Mouse (Mus musculus) thymus, postnatal 10 days (tissue): ENCODE data around the gene Wnt10a.
"Not testable (repeated sequence)": the region's sequence is repeated elsewhere in the genome, so short reads cannot be mapped to it uniquely, and the experiment has no call there.

Experiments
- DNase-seq, 2 experiments: peaks; one replicate each; pipeline ENCODE4 v3.0.0; 2021; ENCODE audit warnings: low spot score in 2 of 2

Gene Wnt10a

DNA sequence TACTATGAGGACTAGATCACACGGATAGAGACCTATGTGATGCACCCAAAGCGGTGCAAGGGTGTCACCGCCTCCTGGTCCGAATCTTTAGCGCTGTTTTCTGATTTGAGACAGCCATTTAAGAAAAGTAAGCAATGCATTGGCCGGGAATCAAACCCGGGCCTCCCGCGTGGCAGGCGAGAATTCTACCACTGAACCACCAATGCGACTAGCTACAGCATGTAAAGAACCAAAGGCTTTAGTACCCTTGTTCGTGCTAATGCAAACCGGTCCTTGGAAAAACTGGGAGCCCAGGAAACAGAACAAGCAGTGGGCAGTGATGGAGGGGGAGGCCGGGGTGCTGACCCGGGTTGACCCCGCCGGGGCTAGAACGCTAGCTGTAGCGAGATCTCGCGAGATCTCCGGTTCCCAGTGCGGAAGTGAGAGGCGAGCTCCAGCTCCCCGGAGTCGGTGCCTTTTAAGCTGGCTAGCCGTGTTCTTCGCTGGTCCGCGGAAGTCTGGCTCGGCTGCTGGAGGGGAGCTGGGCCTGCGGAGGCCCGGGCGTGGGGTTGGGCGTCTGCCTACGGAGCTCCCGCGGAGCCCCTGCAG is 25.4 kb downstream of the Wnt10a start:
- DNase-seq = peak; percentile 88 to 90

DNA sequence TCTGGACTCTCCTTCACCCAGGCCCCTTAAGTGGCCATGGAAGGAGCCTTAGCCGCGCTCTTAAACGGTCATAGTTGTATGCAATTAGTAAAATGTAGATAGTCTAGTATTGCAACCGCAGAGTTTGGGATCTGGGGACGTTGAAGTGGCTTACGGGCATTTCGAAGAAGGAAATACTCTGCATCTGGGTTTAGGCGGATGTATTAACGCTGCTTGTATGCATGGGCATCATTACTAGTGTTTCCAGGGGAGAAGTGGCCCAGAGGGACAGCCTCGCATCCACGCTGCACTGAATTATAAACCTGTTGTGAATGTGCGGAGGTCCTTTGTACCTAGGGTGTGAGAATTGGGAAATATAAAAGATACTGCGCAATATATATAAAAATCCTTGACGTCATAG is 25.9 kb downstream of the Wnt10a start:
- DNase-seq = no peak

DNA sequence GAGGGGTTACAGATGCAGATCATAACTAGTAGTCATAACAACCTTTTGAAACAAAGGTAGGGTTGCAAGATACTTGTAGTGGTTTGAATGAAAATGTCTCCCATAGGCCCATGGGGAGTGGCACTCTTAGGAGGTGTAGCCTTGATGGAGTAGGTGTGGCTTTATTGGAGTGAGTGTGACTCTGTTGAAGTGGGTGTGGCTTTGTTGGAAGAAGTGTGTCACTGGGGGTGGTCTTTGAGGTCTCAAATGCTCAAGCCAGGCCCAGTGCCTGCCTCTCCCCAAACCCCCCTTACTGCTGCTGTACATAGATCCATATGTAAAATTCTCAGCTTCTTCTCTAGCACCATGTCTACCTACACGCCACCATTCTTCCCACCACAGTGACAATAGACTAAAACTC is 27.2 kb downstream of the Wnt10a start:
- DNase-seq = no peak

DNA sequence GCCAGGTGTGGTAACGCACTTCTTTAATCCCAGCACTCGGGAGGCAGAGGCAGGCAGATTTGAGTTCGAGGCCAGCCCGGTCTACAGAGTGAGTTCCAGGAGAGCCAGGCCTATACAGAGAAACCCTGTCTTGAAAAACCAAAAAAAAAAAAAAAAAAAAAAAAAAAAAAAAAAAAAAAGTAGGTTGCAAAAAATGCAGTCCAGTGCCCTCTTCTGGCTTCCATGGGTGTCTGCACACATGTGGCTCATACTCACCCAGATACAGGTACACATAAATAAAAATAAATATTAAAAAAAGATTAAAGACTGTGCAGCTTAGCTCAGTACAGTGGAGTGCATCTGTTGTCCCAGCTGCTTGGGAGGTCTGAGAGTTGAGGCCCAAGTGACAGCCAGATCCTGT is 32.3 kb downstream of the Wnt10a start:
- DNase-seq = not testable (repeated sequence)

DNA sequence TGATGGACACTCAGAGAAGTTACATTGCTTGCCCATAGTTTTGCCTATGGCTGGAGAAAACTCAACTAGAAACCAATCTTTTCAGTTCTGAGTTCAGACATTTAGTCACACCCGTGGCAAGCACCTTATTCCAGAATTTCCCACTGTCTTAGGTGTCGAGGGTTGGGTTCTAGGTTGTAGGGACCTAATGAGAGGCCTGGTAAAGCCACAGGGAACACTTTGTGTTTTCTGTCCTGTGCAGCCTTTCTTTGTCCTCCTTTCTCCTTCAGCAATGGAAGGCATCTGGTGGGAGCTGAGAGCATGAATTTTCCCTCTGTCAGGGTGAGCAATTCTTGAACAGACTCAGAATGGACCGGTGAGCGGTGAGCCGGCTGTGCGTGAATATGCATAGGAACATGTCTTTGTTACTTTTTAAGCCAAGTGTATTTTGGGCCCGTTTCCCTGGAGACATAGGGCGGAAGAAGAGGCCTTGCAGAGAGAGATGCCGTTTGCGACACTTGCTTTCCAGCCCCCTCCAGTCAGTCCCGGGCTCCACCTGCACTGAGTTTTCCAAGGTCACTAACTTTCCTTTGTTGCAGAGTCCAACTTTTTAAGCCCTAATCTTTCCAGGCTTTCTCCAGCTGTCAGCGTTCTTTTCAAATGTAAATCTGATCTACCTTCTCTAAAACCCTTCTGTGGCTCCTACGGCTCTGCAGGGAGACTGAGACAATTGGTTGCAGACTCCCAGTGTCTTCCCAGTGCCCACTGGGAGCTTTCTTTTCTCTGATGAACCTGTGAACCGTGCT is 33.4 kb downstream of the Wnt10a start:
- DNase-seq = no peak

DNA sequence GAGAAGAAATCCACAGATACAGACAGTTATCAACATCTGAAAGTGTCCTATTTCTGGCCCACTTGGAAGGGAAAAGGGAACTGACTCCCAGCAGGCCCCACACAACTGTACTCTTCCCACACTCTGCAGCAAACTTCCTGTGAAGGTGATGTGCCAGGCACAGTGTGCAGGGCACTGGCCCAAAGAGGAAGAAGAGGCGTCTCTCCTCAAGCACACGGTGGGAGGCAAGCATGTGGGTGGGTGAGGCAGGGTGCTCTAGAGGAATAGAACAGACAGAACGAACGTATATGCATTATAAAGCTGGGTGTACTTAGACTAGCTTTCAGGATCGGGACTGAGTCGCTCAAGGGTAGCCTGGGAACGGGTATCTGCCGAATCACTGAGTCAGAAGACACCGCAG is 38.7 kb downstream of the Wnt10a start:
- DNase-seq = no peak

DNA sequence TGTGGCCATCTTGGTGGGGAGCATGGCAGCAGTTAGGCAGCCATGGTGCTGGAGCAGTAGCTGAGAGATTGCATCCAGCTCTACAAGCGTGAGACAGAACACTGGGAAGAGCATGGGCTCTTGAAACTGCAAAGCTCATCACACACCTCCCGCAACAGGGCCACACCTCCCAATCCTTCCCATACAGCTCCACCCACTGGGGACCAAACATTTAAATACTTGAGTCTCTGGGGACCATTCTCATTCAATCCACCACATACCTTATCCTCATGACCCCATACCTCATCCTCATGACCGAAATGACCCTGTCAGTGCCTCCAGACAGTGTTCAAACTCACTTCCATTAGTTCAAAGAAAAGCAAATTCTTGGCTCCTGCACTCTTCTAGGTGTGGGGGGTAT is 41.9 kb downstream of the Wnt10a start:
- DNase-seq = no peak

DNA sequence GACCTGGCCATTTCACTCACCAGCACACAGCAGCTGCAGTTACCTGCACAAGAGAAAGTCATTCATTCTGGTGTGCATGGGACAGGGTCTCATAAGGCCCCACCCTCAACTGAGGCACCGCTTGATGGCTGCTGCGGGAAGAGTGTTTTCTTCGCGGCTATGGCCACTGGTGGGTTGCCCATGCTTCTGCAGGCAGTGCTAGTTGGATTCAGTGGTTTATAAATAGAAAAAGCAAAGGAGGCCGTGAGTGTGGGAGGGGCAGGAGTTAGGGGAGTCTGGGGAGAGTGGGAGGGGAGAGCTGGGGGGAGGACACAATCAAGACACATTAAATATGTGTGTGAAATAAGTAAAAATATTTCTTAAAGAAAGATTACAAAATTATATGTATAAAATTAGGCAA is 51.8 kb downstream of the Wnt10a start:
- DNase-seq = no peak

DNA sequence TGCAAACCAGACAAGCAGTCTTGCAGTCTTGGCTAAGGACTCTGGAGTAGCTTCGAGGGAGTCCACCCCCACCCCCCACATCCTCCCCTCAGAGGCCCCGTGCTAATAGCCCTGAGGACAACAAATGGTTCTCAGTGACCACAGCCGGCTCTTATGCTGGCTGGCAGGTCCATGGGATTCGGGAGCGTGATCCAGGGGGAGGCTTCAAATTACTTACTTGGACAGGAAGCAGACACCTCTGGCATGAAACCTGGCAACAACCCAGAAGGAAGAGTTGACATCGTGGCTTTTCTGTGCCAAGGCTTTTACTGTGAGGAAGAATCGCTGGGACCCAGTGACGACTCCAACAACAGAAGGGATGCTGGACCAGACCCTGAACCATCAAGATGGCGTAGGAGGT is 55.0 kb downstream of the Wnt10a start:
- DNase-seq = no peak

DNA sequence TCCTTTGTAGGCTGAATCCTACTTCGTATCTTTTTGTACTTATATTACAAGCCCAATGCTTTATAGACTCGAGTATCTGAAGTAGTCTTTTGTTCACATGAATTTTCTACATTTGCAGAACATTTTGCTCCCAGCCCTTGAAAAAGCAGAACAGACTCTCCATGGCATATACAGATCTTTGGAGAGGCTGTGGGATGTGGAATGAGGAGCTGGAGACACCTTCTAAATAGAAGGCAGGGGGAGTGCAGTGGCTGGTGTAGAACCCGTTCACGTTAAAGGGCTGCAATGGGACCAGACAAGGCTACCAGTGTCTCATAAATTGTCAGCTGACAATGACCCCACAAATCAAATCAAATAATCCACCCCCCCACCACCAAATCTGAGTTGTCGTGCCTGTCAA is 57.6 kb downstream of the Wnt10a start:
- no peak for DNase-seq

DNA sequence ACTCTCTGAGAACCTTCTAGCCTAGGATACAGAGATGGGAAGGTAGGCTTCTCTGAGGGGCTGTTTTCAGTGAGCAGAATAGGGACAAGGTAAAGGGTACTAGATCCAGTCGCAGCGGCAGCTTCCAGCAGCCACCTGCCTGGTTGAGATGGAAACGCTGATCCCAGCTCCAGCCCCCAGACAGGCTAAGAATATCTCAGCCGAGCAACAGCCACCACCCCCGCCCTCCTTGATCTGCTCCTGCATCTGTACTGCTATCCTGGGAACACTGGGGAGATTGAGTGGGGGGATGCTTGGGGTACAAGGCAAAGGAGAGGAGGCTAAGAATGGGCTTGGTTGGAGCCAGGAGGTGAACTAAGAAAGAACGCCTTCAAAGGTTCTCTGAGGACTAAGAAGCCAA is 58.9 kb downstream of the Wnt10a start:
- DNase-seq = no peak

DNA sequence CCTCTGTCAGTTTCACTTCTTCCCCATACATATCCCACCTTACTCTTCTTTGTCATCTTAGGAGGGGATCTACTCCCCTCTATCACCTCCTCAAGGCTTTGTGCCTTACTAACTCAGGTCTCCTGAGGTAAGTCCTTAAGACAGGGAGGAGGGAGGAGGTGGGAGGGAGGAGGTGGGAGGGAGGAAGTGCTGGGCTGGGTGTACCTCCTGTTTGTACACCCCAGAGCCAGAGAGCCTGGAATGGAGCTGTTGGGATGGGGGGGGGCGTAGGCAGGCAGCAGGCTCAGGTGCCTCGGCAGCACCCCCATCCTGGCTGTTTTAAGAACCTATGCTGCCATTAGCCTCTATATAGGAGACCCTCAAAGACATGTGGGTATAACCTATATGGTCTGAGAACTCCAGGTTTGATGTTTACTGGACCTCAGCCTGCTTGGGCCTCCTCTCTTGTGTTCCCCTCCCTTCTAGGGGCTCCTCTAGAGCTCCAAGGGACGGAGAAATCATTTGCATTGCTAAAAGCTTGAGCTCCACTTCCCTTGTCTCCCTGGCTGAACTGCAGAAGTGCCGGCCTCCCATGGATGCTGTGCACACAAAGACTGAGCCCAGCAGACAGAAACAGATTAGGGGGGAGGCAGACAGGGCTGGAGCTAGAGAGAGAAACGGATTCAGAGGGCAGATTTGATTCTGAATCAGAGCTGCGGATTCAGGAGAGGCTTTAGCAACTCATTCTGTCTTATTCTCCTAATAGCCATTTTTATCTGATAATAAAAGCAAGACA is 59.9 kb downstream of the Wnt10a start:
- DNase-seq = no peak
